Mouse (Mus musculus): ENCODE results near the gene Il22ra1. TPM values are rescaled to one million over a fixed set of nuclear protein-coding genes. Genes with fewer than 3 reads are reported as not detected.

The Il22ra1 gene
- polyA plus RNA-seq (2015; fragmentation: Nextera tagmentation; extraction: Ambion mirVana): not detected in 2 replicates

DNA sequence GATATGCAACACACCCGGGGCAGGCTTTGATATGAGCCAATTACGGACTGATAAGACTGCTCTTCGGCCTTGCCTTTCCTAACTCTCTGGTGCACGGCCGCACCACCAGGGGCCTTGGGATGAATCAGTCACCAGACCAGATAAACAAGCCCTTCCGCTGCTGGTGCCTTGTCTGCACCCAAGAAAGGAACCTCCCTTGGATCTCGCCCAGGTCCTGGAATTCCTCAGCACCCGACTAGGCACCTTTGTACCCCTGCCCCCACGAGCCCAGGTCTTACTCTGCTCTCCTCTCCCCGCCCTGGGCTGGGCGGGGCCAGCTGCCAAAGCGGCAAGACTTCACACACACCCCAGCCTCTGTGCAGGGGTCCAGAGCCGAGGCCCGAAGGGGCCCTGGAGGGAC is at the start of gene Il22ra1:
TSS of gene Il22ra1 (plus strand) at position 356 of the 400 bp plus-strand sequence.
- H3K9ac ChIP-seq: no peak within 1 kb of the TSS
- WGBS: 60% methylated on average over 14 of the region's 14 CpGs
- no peaks in the 10 kb centered on the region for H3K4me1 ChIP-seq
- no peak within 1 kb of the TSS for H3K4me2 ChIP-seq
- no peaks in the 10 kb centered on the region for H3K27me3 ChIP-seq (replicated peaks)
- no peak within 1 kb of the TSS for H3K27ac ChIP-seq
- H3K9me3 ChIP-seq: no peaks in the 10 kb centered on the region
- no peaks in the 10 kb centered on the region for H3K36me3 ChIP-seq (replicated peaks)
- H3K4me3 ChIP-seq: no peak within 1 kb of the TSS
- no peak for ATAC-seq (replicated peaks)

DNA sequence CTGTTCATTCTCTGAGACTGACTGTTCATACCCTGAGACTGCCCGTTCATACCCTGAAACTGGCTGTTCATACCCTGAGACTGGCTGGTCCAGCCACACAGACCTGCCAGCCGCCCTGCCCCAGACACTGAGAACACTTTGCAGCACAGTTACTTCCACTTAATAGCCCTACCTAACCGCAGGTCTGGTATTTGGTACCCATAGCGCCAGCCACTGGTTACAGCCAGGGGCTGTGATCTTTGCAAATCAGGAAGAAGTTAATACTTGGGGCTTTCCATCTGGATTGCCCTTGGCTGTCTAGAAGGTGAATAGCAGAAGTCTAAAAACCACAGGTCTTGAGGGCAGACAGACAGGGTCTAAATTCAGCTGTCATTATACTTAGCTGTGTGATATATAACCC is 48.7 kb upstream of the Il22ra1 start:
- WGBS: 78% methylated on average over 4 of the region's 4 CpGs
- Histone ChIP-seq H3K9me3 (no peaks in the 10 kb centered on the region), H3K36me3 (replicated peaks) (no peaks in the 10 kb centered on the region), H3K4me1 (no peaks in the 10 kb centered on the region), H3K27me3 (replicated peaks) (peaks cover 5% of the 10 kb centered on the region; the same call in 1 of the 2 replicates), H3K4me3 (no peak overlapping the region), H3K9ac (no peak overlapping the region), H3K27ac (no peak overlapping the region), H3K4me2 (no peak overlapping the region)
- ATAC-seq (replicated peaks): no peak

DNA sequence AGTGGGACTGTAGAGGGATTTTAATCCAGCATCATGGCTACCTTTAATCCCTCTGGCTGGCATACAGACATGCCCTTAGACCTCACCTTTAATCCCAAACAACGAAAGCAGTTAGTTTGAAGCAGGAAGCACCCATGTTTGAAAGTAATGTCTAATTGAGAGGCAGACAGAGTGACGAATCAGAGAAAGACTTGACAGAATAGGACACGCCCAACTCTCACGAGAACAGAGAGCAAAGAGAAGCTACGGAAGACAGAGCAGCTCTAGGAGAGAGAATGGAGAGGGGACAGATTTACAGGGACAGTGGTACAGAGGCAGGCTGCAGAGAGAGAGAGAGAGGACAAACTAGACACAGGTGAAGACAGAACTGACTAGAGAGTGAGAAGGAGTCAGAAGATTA is 46.2 kb upstream of the Il22ra1 start:
- Histone ChIP-seq H3K4me2 (no peak overlapping the region), H3K9ac (no peak overlapping the region), H3K9me3 (no peaks in the 10 kb centered on the region), H3K36me3 (replicated peaks) (no peaks in the 10 kb centered on the region), H3K27ac (no peak overlapping the region), H3K4me1 (peaks cover 12% of the 10 kb centered on the region), H3K27me3 (replicated peaks) (peaks cover 18% of the 10 kb centered on the region), H3K4me3 (no peak overlapping the region)
- ATAC-seq (replicated peaks): no peak
- 62% methylated on average over 5 of the region's 5 CpGs for WGBS

DNA sequence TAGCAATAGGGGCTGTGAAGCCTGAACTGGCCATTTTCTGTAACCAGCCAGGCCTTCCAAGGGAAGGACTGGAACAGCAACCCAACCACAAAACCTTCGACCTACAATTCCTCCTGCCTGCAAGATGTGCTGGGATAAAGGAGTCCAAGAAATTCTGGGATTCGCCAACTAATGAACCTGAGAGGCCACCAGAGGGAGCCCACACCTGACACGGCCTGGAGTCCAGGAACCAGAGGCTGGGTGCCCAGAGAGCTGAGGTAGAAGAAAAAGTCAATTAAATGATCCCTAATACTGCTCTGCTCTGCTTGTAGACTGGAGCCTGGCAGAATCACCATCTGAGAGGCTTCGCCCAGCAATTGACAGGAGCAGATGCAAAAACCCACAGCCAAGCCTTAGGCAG is 44.4 kb upstream of the Il22ra1 start:
- no peaks in the 10 kb centered on the region for H3K36me3 ChIP-seq (replicated peaks)
- no peaks in the 10 kb centered on the region for H3K9me3 ChIP-seq
- no peak overlapping the region for H3K27ac ChIP-seq
- no peak overlapping the region for H3K4me3 ChIP-seq
- H3K4me2 ChIP-seq: no peak overlapping the region
- 23% methylated on average over 4 of the region's 4 CpGs for WGBS
- ATAC-seq (replicated peaks): no peak
- no peak overlapping the region for H3K9ac ChIP-seq
- H3K27me3 ChIP-seq (replicated peaks): peaks cover 33% of the 10 kb centered on the region
- H3K4me1 ChIP-seq: peaks cover 12% of the 10 kb centered on the region

DNA sequence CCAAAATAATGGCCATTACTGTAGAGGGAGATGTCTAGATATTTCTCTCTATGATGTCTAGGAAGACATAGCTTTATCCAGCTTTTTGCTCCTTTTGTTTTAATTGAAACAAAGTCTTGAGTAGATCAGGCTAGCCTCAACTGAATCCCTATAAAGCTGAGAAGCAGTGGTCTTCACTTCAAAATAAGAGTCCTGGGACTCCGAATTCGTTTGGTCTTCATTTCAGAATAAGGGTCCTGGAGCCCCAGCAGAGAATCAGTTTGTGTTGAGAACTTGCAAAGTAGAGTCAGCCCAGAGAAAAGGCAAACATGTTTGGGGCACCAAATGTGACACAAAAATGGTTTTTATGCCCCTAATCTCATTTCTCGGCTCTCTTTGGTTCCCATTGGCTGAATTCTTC is 43.2 kb upstream of the Il22ra1 start:
- no peaks in the 10 kb centered on the region for H3K9me3 ChIP-seq
- no peak for ATAC-seq (replicated peaks)
- no peaks in the 10 kb centered on the region for H3K36me3 ChIP-seq (replicated peaks)
- 39% methylated on average over 3 of the region's 3 CpGs for WGBS
- H3K9ac ChIP-seq: no peak overlapping the region
- no peak overlapping the region for H3K4me2 ChIP-seq
- H3K4me3 ChIP-seq: no peak overlapping the region
- peaks cover 35% of the 10 kb centered on the region for H3K27me3 ChIP-seq (replicated peaks)
- no peak overlapping the region for H3K27ac ChIP-seq
- H3K4me1 ChIP-seq: peaks cover 12% of the 10 kb centered on the region

DNA sequence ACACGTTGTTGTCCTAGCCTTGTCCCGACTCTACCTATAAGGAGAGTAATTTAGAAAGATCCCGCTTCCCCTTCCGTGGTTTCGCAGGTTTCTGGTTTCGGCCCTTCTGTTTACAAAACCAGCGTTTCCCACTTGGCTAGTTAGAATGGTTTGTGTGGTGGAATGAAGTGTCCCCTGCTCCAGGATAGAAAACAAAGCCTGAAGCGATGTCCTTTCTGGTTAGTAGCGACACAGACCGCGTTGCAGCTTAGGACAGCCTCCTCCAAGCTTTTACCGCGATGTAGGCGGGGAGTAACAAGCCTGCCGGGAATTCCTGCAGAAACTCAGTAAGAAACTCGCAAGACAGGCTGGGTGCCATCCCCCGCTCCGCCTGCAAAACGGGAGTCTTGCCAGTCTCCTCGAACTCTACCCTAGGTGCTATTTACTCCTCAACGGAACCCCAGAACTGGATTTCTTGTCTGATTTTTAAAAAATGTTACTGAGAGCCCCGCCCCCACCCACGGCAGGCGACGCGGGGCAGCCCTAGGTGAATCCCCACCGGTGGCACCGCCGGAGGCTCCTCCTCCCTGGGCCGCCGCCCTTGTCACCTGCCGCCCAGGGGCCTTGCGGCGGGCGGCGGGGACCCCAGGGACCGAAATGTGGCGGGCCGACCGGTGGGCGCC is 41.9 kb upstream of the Il22ra1 start, which contains the start of gene Ifnlr1:
TSS of gene Ifnlr1 (plus strand) at position 382 of the 662 bp plus-strand sequence.
- H3K9me3 ChIP-seq: no peaks in the 10 kb centered on the region
- no peak within 1 kb of the TSS for H3K27ac ChIP-seq
- peak within 1 kb of the TSS; percentile 82 for H3K4me2 ChIP-seq
- H3K36me3 ChIP-seq (replicated peaks): no peaks in the 10 kb centered on the region
- under 1% methylated on average over 41 of the region's 41 CpGs for WGBS
- no peak for ATAC-seq (replicated peaks)
- H3K4me3 ChIP-seq: peak within 1 kb of the TSS; percentile 43
- peak within 1 kb of the TSS; percentile 42 for H3K9ac ChIP-seq
- peaks cover 35% of the 10 kb centered on the region for H3K27me3 ChIP-seq (replicated peaks)
- H3K4me1 ChIP-seq: peaks cover 12% of the 10 kb centered on the region

DNA sequence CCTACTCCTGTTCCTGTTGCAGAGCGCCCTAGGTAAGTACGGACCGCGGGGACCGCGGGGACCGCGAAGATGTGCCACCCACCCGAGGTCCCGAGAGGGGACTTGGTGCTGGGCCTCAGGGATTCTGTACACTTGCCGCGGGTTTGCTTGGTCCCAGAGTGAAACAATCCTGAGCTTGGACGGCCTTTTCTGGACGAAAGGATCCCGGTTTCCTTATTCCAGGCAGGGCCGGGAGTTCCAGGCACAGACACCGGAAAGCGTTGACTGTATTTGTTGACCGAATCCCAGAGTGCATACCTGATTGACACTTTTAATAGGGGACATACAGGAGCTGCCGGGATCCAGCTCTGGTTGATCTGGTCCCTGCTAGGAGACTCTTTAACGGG is 41.4 kb upstream of the Il22ra1 start:
- H3K4me2 ChIP-seq: peak overlapping the region; percentile 82
- peak overlapping the region; percentile 43 for H3K4me3 ChIP-seq
- H3K9me3 ChIP-seq: no peaks in the 10 kb centered on the region
- H3K9ac ChIP-seq: peak overlapping the region; percentile 42
- peaks cover 12% of the 10 kb centered on the region for H3K4me1 ChIP-seq
- no peaks in the 10 kb centered on the region for H3K36me3 ChIP-seq (replicated peaks)
- peaks cover 35% of the 10 kb centered on the region for H3K27me3 ChIP-seq (replicated peaks)
- H3K27ac ChIP-seq: no peak overlapping the region
- WGBS: 1% methylated on average over 21 of the region's 21 CpGs
- no peak for ATAC-seq (replicated peaks)

DNA sequence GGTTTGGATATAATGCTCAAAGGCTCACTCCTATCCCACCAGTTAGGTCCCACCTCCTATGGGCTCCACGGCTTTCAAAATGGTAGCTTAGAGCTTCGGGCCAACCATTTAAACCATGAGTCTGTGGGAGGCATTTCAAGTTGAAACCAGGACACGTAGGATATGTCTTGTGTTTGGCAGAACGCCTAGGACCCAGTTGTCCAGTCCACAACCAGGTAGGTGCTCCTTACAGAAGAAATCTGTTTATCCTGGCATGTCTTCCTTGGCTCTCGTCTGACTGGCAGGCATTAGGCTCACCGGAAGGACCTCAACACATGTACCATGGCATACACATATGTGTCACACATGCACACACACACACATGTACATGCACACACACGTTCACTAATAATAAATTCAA is 38.2 kb upstream of the Il22ra1 start:
- no peak for ATAC-seq (replicated peaks)
- Histone ChIP-seq H3K27ac (no peak overlapping the region), H3K9me3 (no peaks in the 10 kb centered on the region), H3K27me3 (replicated peaks) (peaks cover 30% of the 10 kb centered on the region), H3K9ac (no peak overlapping the region), H3K36me3 (replicated peaks) (no peaks in the 10 kb centered on the region), H3K4me2 (no peak overlapping the region), H3K4me1 (peaks cover 12% of the 10 kb centered on the region), H3K4me3 (no peak overlapping the region)
- WGBS: 94% methylated on average over 7 of the region's 7 CpGs

DNA sequence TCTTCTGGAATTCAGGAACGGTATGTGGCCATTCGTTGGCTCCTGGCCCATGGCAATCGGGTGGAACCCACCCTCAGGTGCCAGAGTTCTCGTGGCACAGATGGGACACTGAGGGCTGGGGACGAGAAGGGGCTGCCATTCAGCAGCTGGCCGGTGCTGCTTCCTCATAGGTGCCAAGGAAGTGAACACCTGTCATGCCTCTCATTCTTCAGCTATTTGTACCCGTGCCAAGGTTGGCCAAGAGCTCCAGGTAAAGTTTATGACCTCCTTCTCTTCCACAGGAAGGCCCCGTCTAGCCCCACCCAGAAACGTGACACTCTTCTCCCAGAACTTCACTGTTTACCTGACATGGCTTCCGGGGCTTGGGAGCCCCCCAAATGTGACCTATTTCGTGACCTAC is 37.7 kb upstream of the Il22ra1 start:
- Histone ChIP-seq H3K4me3 (no peak overlapping the region), H3K9me3 (no peaks in the 10 kb centered on the region), H3K27ac (no peak overlapping the region), H3K4me2 (no peak overlapping the region), H3K27me3 (replicated peaks) (peaks cover 25% of the 10 kb centered on the region), H3K36me3 (replicated peaks) (no peaks in the 10 kb centered on the region), H3K4me1 (peaks cover 12% of the 10 kb centered on the region), H3K9ac (no peak overlapping the region)
- 82% methylated on average over 11 of the region's 11 CpGs for WGBS
- ATAC-seq (replicated peaks): no peak

DNA sequence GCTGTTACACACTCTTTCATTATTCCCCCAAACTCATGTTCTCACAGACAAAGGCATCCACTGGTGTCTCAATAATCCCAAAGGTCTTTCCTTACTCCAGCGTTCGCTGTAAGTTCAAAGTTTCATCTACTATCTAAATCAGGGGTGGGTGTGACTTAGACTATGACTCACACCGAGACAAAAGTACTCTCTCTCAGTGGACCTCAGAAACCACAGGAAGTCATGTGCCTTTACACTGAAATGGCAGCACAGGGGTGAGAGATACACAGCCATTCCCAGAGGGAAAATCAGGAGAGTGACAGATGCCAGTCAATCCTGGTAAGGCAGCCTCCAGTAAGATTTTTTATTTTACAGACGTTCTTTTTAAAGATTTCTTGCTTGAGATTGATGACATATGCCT is 35.1 kb upstream of the Il22ra1 start:
- Histone ChIP-seq H3K27me3 (replicated peaks) (peaks cover 8% of the 10 kb centered on the region), H3K9ac (no peak overlapping the region), H3K27ac (no peak overlapping the region), H3K36me3 (replicated peaks) (no peaks in the 10 kb centered on the region), H3K4me3 (no peak overlapping the region), H3K4me2 (no peak overlapping the region), H3K9me3 (no peaks in the 10 kb centered on the region), H3K4me1 (no peaks in the 10 kb centered on the region)
- 83% methylated on average over 4 of the region's 4 CpGs for WGBS
- ATAC-seq (replicated peaks): no peak

DNA sequence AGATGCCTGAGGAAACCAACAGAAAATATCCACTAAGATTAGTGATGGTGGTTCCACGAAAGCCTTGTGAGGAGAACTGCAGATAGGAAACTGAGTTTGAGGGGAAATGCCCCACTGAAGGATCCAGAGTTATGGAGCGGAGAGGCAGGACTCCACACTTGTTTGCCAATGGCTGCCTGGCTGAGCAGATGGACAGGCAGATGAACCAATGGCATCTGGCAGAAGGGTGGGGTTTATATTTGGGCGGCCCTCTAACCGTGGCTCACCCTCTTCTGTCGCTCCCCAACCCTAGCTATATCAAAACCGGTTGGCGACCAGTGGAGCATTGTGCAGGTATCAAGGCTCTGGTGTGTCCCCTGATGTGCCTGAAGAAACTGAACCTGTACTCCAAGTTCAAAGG is 29.5 kb upstream of the Il22ra1 start:
- H3K4me2 ChIP-seq: peak overlapping the region; percentile 21; the same call in 1 of the 2 replicates

DNA sequence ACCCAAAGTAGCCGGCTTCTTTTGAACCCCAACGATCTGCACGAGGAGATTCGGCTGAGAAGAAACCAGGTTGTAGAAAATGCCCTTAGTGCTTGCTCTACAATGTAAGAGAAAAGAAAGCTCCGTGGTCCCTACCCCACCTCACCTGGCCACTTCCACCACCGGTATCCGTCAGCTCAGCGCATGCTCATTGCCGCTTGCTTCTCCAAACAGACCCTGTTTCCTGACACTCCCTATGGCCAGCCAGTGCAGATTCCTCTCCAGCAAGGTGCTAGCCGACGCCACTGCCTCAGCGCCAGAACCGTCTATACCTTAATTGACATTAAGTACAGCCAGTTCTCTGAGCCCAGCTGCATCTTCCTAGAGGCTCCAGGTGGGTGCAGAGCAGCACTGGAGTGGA is 24.5 kb upstream of the Il22ra1 start:
- H3K9ac ChIP-seq: no peak overlapping the region
- no peak overlapping the region for H3K4me3 ChIP-seq
- H3K27ac ChIP-seq: no peak overlapping the region
- no peaks in the 10 kb centered on the region for H3K36me3 ChIP-seq (replicated peaks)
- no peaks in the 10 kb centered on the region for H3K27me3 ChIP-seq (replicated peaks)
- no peak overlapping the region for H3K4me2 ChIP-seq
- no peak for ATAC-seq (replicated peaks)
- no peaks in the 10 kb centered on the region for H3K4me1 ChIP-seq
- WGBS: 80% methylated on average over 13 of the region's 13 CpGs
- H3K9me3 ChIP-seq: no peaks in the 10 kb centered on the region

More for the DNA sequence above, 29.5 kb upstream of the Il22ra1 start:
- H3K9me3 ChIP-seq: no peaks in the 10 kb centered on the region
- ATAC-seq (replicated peaks): no peak
- H3K27ac ChIP-seq: no peak overlapping the region
- H3K9ac ChIP-seq: no peak overlapping the region
- H3K4me3 ChIP-seq: no peak overlapping the region; the same call in 1 of the 2 replicates
- 73% methylated on average over 7 of the region's 7 CpGs for WGBS
- H3K27me3 ChIP-seq (replicated peaks): no peaks in the 10 kb centered on the region
- no peaks in the 10 kb centered on the region for H3K36me3 ChIP-seq (replicated peaks)
- H3K4me1 ChIP-seq: no peaks in the 10 kb centered on the region

DNA sequence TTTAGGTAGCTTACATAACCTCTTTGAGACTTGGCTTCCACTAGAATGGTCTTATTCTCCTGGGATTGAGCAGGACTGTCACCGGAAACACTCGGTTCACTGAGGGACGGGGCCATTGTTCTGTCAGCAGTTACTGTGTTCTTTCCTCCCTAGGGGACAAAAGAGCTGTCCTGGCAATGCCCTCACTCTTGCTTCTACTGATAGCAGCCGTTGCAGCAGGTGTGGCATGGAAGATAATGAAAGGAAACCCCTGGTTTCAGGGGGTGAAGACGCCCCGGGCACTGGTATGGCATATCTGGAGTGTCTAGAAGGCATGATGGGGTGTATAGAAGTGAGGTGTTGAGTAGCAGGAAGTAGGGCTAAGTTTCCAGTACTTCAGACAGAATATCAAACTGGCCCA is 24.0 kb upstream of the Il22ra1 start:
- Histone ChIP-seq H3K4me3 (no peak overlapping the region), H3K4me2 (no peak overlapping the region), H3K27me3 (replicated peaks) (0 out of 2 replicates have a peak, but pooled peaks cover 4% of the 10 kb centered on the region), H3K4me1 (no peaks in the 10 kb centered on the region), H3K9ac (no peak overlapping the region), H3K36me3 (replicated peaks) (no peaks in the 10 kb centered on the region), H3K27ac (no peak overlapping the region), H3K9me3 (no peaks in the 10 kb centered on the region)
- WGBS: 44% methylated on average over 6 of the region's 6 CpGs
- ATAC-seq (replicated peaks): no peak

All from midbrain, embryonic 15.5 days (tissue).